Mouse (Mus musculus): Measurements from ENCODE around the gene Camkk1. TPM values are rescaled to one million over a fixed set of nuclear protein-coding genes. Genes with fewer than 3 reads are reported as not detected.

The Camkk1 gene
- total RNA-seq, 2 experiments from 2014 or later, result 0.77 TPM; not detected in 1

Other genes with a start within 250 kb of the Camkk1 start
- gene Cyb5d2, start 222.9 kb upstream of the Camkk1 start, total RNA-seq (2015; ENCODE audit: low replicate concordance), result 4.6 and 5.8 TPM in 2 replicates
- gene Cyb5d2, start 222.9 kb upstream of the Camkk1 start, total RNA-seq (2017; ENCODE audit: low replicate concordance), result 4.5 and 5.2 TPM in 2 replicates
- 11.9 and 13.0 TPM in 2 replicates for gene Zzef1, start 222.8 kb upstream of the Camkk1 start, total RNA-seq (2015; ENCODE audit: low replicate concordance)
- 14.4 and 15.2 TPM in 2 replicates for gene Zzef1, start 222.8 kb upstream of the Camkk1 start, total RNA-seq (2017; ENCODE audit: low replicate concordance)
- 27.0 and 30.7 TPM in 2 replicates for gene Atp2a3, start 57.8 kb upstream of the Camkk1 start, total RNA-seq (2015; ENCODE audit: low replicate concordance)
- gene Atp2a3, start 57.8 kb upstream of the Camkk1 start, total RNA-seq (2017; ENCODE audit: low replicate concordance), result 22.7 and 25.3 TPM in 2 replicates
- gene P2rx1, start 19.9 kb upstream of the Camkk1 start, total RNA-seq (2015; ENCODE audit: low replicate concordance), result 0.58 and 1.5 TPM in 2 replicates
- 1.5 and 3.2 TPM in 2 replicates for gene P2rx1, start 19.9 kb upstream of the Camkk1 start, total RNA-seq (2017; ENCODE audit: low replicate concordance)
- gene Ncbp3, start 28.8 kb downstream of the Camkk1 start, total RNA-seq (2015; ENCODE audit: low replicate concordance), result 3.7 and 5.0 TPM in 2 replicates
- 7.3 and 11.2 TPM in 2 replicates for gene Ncbp3, start 28.8 kb downstream of the Camkk1 start, total RNA-seq (2017; ENCODE audit: low replicate concordance)
- gene Itgae, start 71.6 kb downstream of the Camkk1 start, total RNA-seq (2015; ENCODE audit: low replicate concordance), result not detected in 2 replicates
- 0.14 TPM in 1 of 2 replicates, not detected in the other for gene Itgae, start 71.6 kb downstream of the Camkk1 start, total RNA-seq (2017; ENCODE audit: low replicate concordance)
- gene Haspin, start 119.3 kb downstream of the Camkk1 start, total RNA-seq (2015; ENCODE audit: low replicate concordance), result 7.9 and 12.7 TPM in 2 replicates
- 13.1 and 16.7 TPM in 2 replicates for gene Haspin, start 119.3 kb downstream of the Camkk1 start, total RNA-seq (2017; ENCODE audit: low replicate concordance)
- gene P2rx5, start 141.4 kb downstream of the Camkk1 start, total RNA-seq (2015; ENCODE audit: low replicate concordance), result not detected in 2 replicates
- not detected in 2 replicates for gene P2rx5, start 141.4 kb downstream of the Camkk1 start, total RNA-seq (2017; ENCODE audit: low replicate concordance)
- gene Emc6, start 158.0 kb downstream of the Camkk1 start, total RNA-seq (2015; ENCODE audit: low replicate concordance), result 12.5 and 25.2 TPM in 2 replicates
- gene Emc6, start 158.0 kb downstream of the Camkk1 start, total RNA-seq (2017; ENCODE audit: low replicate concordance), result 3.3 and 6.0 TPM in 2 replicates
- gene Tax1bp3, start 158.1 kb downstream of the Camkk1 start, total RNA-seq (2015; ENCODE audit: low replicate concordance), result 3.1 and 4.4 TPM in 2 replicates
- gene Tax1bp3, start 158.1 kb downstream of the Camkk1 start, total RNA-seq (2017; ENCODE audit: low replicate concordance), result 2.5 and 4.0 TPM in 2 replicates
- gene Ctns, start 180.0 kb downstream of the Camkk1 start, total RNA-seq (2015; ENCODE audit: low replicate concordance), result 2.3 and 6.0 TPM in 2 replicates
- 3.5 and 6.0 TPM in 2 replicates for gene Ctns, start 180.0 kb downstream of the Camkk1 start, total RNA-seq (2017; ENCODE audit: low replicate concordance)
- gene Shpk, start 180.5 kb downstream of the Camkk1 start, total RNA-seq (2015; ENCODE audit: low replicate concordance), result 2.1 TPM in 1 of 2 replicates, not detected in the other
- gene Shpk, start 180.5 kb downstream of the Camkk1 start, total RNA-seq (2017; ENCODE audit: low replicate concordance), result 1.5 and 2.4 TPM in 2 replicates
- not detected in 2 replicates for gene Trpv1, start 215.3 kb downstream of the Camkk1 start, total RNA-seq (2015; ENCODE audit: low replicate concordance)
- not detected in 2 replicates for gene Trpv1, start 215.3 kb downstream of the Camkk1 start, total RNA-seq (2017; ENCODE audit: low replicate concordance)
- not detected in 2 replicates for gene Trpv3, start 248.4 kb downstream of the Camkk1 start, total RNA-seq (2015; ENCODE audit: low replicate concordance)
- gene Trpv3, start 248.4 kb downstream of the Camkk1 start, total RNA-seq (2017; ENCODE audit: low replicate concordance), result not detected in 2 replicates

Data from erythroblast, adult 5-6 weeks (primary cell).